Mouse (Mus musculus) liver (tissue): ENCODE data around the gene Rassf6.

ENCODE experiments used
- DNase-seq: peaks from one replicate; pipeline ENCODE4 v3.0.0-alpha.2; 2020; ENCODE audit warnings: mixed read lengths

Rassf6 gene

GRCm38 (mm10) chr5:90564161-90564560 is 76.3 kb downstream of the Rassf6 start:
- DNase-seq: no peak

DNA sequence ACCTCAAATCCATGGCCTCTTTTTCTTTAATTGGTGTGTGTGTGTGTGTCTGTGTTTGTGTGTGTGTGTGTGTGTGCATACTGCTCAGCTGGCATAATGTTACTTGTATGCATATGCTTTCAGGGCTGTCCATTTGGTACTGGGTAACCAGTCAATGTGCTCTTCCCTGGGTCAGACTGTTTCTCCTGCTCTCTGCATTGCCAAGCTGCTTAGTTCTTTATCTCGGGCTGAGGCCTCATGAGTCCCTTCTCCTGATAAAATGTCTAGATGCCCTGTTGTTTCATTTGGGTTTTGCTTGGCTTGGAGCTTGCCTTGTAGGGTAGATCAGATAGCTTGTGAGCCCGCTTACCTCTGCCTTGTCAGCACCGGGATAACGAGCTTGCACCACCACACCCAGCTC is 77.6 kb downstream of the Rassf6 start:
- no peak for DNase-seq

DNA sequence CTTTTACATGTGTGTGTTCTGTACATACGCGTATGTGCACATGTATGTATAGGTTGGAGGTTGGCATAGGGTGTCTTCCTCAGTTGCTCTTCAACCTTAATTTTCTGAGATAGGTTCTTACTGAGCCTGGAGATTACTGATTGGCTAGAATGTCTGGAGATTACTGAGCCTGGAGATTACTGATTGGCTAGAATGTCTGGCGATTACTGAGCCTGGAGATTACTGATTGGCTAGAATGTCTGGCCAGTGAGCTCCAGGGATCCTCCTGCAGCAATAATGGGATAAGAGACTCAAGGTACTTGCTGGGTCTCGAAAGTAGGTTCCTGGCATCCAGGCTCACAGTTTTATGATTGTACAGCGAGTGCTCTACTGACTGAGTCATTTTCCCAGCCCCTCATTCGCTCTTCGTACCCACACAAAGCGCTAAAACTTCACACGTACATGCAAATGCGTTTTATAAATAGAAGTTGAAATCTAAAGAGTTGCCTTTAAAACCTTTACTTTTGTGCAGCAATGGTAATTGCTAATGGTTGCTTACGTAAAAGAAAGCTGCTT is 78.7 kb downstream of the Rassf6 start:
- DNase-seq: no peak

- DNase-seq: no peak
These were observed 79.7 kb downstream of the Rassf6 start, which contains the start of gene 5830473C10Rik for GRCm38 (mm10) chr5:90560743-90561142. 5830473C10Rik (plus strand) TSS chr5:90561107.

DNA sequence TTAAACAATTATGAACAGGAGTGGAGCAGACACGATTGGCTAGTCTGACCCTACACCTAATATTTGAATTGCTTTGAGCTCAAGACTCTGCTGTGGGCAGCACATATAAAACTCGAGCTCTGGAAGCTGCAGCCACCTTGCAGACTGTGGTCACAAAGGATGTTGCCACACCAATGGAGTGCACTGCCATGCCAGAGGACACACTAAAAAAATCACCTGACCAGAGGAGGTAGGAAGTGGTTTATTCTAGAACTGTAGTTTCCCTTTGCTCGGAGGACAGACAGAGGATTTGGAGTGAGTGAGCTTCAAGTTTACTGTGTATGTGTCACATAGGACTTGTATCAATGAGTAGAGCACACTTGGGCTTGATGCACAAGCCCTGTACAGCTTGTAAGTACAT is 84.4 kb downstream of the Rassf6 start:
- DNase-seq: no peak
